11 mouse cellular contexts compared by ENCODE assay signal in genomic region chr13:94645241-94646206, GRCm38 (mm10).
DNase-seq lines count a peak whose midpoint lies in the region; ATAC-seq lines count a peak whose summit lies in the region.
"Had no signal": no experiment of that assay in that cellular context is flagged by ENCODE, and none has a peak within 500 bp of the region (broad histone marks: within the 10 kb centered on the region; RNA-seq: fewer than 3 reads in every experiment).

No protein-coding gene starts in this region.

- H3K27me3 ChIP-seq in embryonic facial prominence, embryonic 13.5 days: peaks cover 10% of the 10 kb centered on the region; the same call in 1 of the 2 replicates
- H3K27me3 ChIP-seq in embryonic facial prominence, embryonic 10.5 days (replicated peaks; ENCODE audit: low read depth, poor library complexity, severe bottlenecking): peaks cover 51% of the 10 kb centered on the region
- H3K27me3 ChIP-seq in midbrain, embryonic 10.5 days (ENCODE audit: low read depth, poor library complexity, severe bottlenecking): peaks cover 81% of the 10 kb centered on the region

- H3K9me3 ChIP-seq in embryonic facial prominence, embryonic 13.5 days: no peaks in the 10 kb centered on the region
- H3K9me3 ChIP-seq in embryonic facial prominence, embryonic 10.5 days: no peaks in the 10 kb centered on the region
- no peaks in the 10 kb centered on the region for H3K9me3 ChIP-seq in midbrain, embryonic 10.5 days (replicated peaks)

- 62% methylated on average over 19 of the region's 19 CpGs for WGBS in embryonic facial prominence, embryonic 13.5 days
- WGBS in embryonic facial prominence, embryonic 10.5 days: 70% methylated on average over 19 of the region's 19 CpGs
- 72% methylated on average over 19 of the region's 19 CpGs for WGBS in midbrain, embryonic 10.5 days

- no peak overlapping the region for H3K9ac ChIP-seq in embryonic facial prominence, embryonic 13.5 days

- H3K4me3 ChIP-seq in embryonic facial prominence, embryonic 13.5 days: 0 out of 2 replicates have a peak overlapping the region, but pooled peaks have one; percentile 2
- no peak overlapping the region for H3K4me3 ChIP-seq in embryonic facial prominence, embryonic 10.5 days
- H3K4me3 ChIP-seq in midbrain, embryonic 10.5 days: peak overlapping the region; percentile 7; the same call in 1 of the 2 replicates

- peak overlapping the region; percentile 36 for H3K4me2 ChIP-seq in embryonic facial prominence, embryonic 13.5 days

- no peaks in the 10 kb centered on the region for H3K36me3 ChIP-seq in embryonic facial prominence, embryonic 13.5 days
- H3K36me3 ChIP-seq in embryonic facial prominence, embryonic 10.5 days (replicated peaks): no peaks in the 10 kb centered on the region
- H3K36me3 ChIP-seq in midbrain, embryonic 10.5 days: no peaks in the 10 kb centered on the region

- no peak overlapping the region for H3K27ac ChIP-seq in embryonic facial prominence, embryonic 13.5 days
- no peak overlapping the region for H3K27ac ChIP-seq in embryonic facial prominence, embryonic 10.5 days (replicated peaks)
- no peak overlapping the region for H3K27ac ChIP-seq in midbrain, embryonic 10.5 days (replicated peaks)

- ATAC-seq in embryonic facial prominence, embryonic 13.5 days (ENCODE audit: insufficient number of reproducible peaks, insufficient read depth, low FRiP score, low TSS enrichment, low read depth): no peak

- peaks cover 5% of the 10 kb centered on the region; the same call in 1 of the 2 replicates for H3K4me1 ChIP-seq in embryonic facial prominence, embryonic 13.5 days
- H3K4me1 ChIP-seq in embryonic facial prominence, embryonic 10.5 days: peaks cover 12% of the 10 kb centered on the region
- peaks cover 32% of the 10 kb centered on the region for H3K4me1 ChIP-seq in midbrain, embryonic 10.5 days

- intact Hi-C loops in gastrocnemius, postnatal 36 days (cut with DNase I): no loop called here

- DNase-seq in embryonic facial prominence, embryonic 10.5 days (ENCODE audit: low spot score): no peak
- peak; percentile 3 for DNase-seq in testis, postnatal 10 days (ENCODE audit: low spot score)
- no peak for DNase-seq in testis, postnatal 14 days (ENCODE audit: low spot score)
- no peak for DNase-seq in midbrain, embryonic 10.5 days (ENCODE audit: low spot score)
- no peak for DNase-seq in urinary bladder, adult 18-20 months (ENCODE audit: low spot score in 2 of 2)
- DNase-seq in gastrocnemius, postnatal 36 days: no peak
- no peak for DNase-seq in frontal cortex, postnatal 14 days (ENCODE audit: low spot score in 2 of 2)
- DNase-seq: cerebellum, postnatal 10 days; heart, postnatal 14 days; layer of hippocampus, adult 9-11 months had no signal
